Mouse (Mus musculus): ENCODE measurements at regions not wholly inside any gene's neighbourhood (a gene's known extent, or its start where the extent isn't known, plus 50 kb on each side); places are given as distances from the start of the nearest gene placed in this dataset. TPM values are rescaled to one million over a fixed set of nuclear protein-coding genes. Genes with fewer than 3 reads are reported as not detected.

DNA sequence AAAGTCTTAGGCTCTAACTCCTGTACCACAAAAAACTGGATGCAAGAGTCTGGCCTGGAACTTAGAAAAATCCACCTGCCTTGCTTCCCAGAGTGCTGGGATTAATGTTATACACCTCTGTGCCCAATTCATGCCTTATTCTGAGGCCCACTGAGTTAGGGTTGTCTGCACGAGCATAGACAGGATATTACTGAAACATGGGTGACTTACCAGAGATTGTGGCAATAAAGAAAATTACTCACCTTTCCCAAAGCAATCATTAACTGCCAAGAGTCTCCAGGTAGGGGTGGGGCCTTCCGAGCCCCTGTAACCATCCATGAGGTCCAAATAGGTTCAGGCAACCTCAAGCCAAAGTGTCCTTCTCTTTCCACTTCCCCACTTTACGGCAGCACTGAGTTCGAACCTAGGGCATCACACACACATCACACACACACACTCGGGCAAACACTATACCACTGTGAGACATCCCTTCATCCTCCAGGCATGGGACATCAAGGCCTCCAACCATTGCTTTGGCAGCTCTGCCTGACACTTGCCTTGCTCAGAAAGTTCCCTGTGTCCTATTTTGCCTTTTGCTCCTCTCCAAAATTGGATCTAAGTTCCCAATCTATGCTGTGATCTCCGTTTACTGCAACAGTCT, 53.7 kb upstream of the Peli1 start:
- H3K27ac ChIP-seq (ENCODE audit: low read depth): no peak overlapping the region
- no peaks in the 10 kb centered on the region for H3K27me3 ChIP-seq (ENCODE audit: insufficient read depth, low read length)

DNA sequence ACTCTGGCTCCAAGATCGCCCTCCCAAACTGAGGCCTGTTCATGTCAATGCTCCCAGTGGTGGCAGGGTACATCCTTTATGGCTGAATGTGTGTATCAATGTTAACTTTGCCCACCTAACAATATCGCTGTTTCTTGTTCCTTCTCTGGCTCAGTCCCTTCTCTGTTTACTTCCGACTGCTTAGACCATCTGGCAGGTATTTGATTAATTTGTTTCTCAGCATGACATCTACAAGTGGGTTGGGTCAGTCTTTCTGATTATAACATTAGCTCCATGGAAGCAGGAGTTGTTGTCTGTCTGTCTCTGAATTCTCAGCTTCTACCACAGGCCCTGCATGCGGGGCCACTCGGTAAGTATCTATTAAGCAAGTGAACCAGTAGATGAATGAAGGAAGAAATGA, 49.9 kb upstream of the Peli1 start:
- Histone ChIP-seq H3K9me3 (ENCODE audit: low read length) (no peaks in the 10 kb centered on the region), H3K4me3 (ENCODE audit: low read depth, low read length) (no peak overlapping the region), H3K27me3 (ENCODE audit: insufficient read depth, low read length) (no peaks in the 10 kb centered on the region), H3K4me2 (ENCODE audit: low read depth, low read length) (no peak overlapping the region), H3K4me1 (ENCODE audit: insufficient read depth) (peaks cover 3% of the 10 kb centered on the region; the same call in 1 of the 2 replicates), H3K27ac (ENCODE audit: low read depth) (no peak overlapping the region), H3K9ac (replicated peaks) (no peak overlapping the region), H3K36me3 (replicated peaks; ENCODE audit: insufficient read depth, low read length) (no peaks in the 10 kb centered on the region)
- TF ChIP-seq CTCF (IDR thresholded peaks at IDR 0.05; ENCODE audit: low read depth): no peak
- no peak for TF ChIP-seq EP300 (IDR thresholded peaks at IDR 0.05; ENCODE audit: low read depth)
- WGBS (ENCODE audit: insufficient replicate concordance): 81% methylated on average over 5 of the region's 5 CpGs
- ATAC-seq (no peak), DNase-seq (no peak)

More for the DNA sequence above, 53.7 kb upstream of the Peli1 start:
- Histone ChIP-seq H3K4me3 (ENCODE audit: low read depth, low read length) (no peak overlapping the region), H3K36me3 (replicated peaks; ENCODE audit: insufficient read depth, low read length) (no peaks in the 10 kb centered on the region), H3K4me2 (ENCODE audit: low read depth, low read length) (no peak overlapping the region), H3K9me3 (ENCODE audit: low read length) (no peaks in the 10 kb centered on the region), H3K9ac (replicated peaks) (no peak overlapping the region), H3K4me1 (ENCODE audit: insufficient read depth) (peaks cover 3% of the 10 kb centered on the region; the same call in 1 of the 2 replicates)
- no peak for ATAC-seq
- DNase-seq: no peak
- 80% methylated on average over 6 of the region's 6 CpGs for WGBS (ENCODE audit: insufficient replicate concordance)
- no peak for TF ChIP-seq CTCF (IDR thresholded peaks at IDR 0.05; ENCODE audit: low read depth)
- no peak for TF ChIP-seq EP300 (IDR thresholded peaks at IDR 0.05; ENCODE audit: low read depth)

Small RNA genes in the stretch of these regions (microRNA-seq; reads per million reads assigned to microRNA genes)
- not detected for gene Gm23681

Data from liver, postnatal 0 days (tissue).